Mouse (Mus musculus): ENCODE measurements at regions not wholly inside any gene's neighbourhood (a gene's known extent, or its start where the extent isn't known, plus 50 kb on each side); places are given as distances from the start of the nearest gene placed in this dataset.

DNA sequence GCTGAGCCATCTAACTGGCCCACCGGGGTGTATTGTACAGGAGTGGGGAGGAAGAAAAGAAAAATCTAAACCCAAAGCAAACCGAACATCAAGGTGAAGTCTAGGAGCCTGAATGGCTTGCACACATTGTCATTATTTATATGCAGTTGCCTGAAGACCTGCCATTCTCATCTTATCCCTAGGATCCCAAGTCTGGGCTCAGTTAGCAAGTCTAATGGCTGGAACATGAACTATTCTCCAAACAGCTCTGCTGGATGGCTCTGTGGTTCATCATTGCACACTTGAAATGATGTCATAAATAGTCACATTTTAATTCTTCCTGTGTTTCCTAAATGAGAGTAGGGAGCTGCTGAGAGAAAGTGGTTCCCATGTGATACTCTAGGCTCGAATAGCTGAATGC, 219.6 kb upstream of the Mpped2 start:
- Histone ChIP-seq H3K27me3 (ENCODE audit: control insufficient read depth, insufficient read depth, low read length, poor library complexity, severe bottlenecking) (no peaks in the 10 kb centered on the region), H3K4me3 (ENCODE audit: low read depth, low read length) (no peak overlapping the region)
- TF ChIP-seq CTCF (IDR thresholded peaks at IDR 0.05; ENCODE audit: low read depth, low read length) (no peak), POLR2A (IDR thresholded peaks at IDR 0.05; ENCODE audit: insufficient read depth, low read length) (no peak), EP300 (IDR thresholded peaks at IDR 0.05; ENCODE audit: insufficient read depth, low read depth, low read length) (no peak)

DNA sequence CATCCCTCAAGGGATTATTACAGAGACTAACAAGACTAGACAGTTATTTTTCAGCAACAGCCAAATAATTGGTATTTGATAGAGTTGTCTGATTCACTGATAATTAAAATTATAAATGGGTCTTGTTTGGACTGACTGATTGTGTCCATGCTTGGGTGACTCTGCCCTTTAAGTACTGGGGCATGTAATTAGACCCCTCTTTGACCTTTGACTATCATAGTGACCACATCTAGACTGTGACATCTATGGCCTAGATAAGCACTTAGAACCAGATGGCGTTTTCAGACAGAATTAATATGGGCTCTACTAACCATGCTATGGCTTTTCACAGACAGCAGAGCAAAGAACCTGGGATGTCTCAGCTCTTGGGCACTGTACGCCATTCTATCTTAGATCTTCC, 215.1 kb upstream of the Mpped2 start:
- H3K36me3 ChIP-seq (ENCODE audit: control insufficient read depth, insufficient read depth, low read length, poor library complexity, severe bottlenecking) = no peaks in the 10 kb centered on the region
- H3K27me3 ChIP-seq (ENCODE audit: control insufficient read depth, insufficient read depth, low read length, poor library complexity, severe bottlenecking) = no peaks in the 10 kb centered on the region
- TF ChIP-seq POLR2A (IDR thresholded peaks at IDR 0.05; ENCODE audit: insufficient read depth, low read length) (no peak), EP300 (IDR thresholded peaks at IDR 0.05; ENCODE audit: insufficient read depth, low read depth, low read length) (no peak), CTCF (IDR thresholded peaks at IDR 0.05; ENCODE audit: low read depth, low read length) (no peak)
- no peak overlapping the region for H3K4me3 ChIP-seq (ENCODE audit: low read depth, low read length)
- H3K4me1 ChIP-seq (ENCODE audit: control insufficient read depth, insufficient read depth, low read length) = no peaks in the 10 kb centered on the region
- H3K9ac ChIP-seq (ENCODE audit: low read depth, poor library complexity, severe bottlenecking) = no peak overlapping the region
- H3K27ac ChIP-seq (ENCODE audit: insufficient read depth, low read length) = no peak overlapping the region
- H3K9me3 ChIP-seq (replicated peaks; ENCODE audit: control insufficient read depth, insufficient read depth, low read length, poor library complexity, severe bottlenecking) = no peaks in the 10 kb centered on the region

More for the DNA sequence above, 219.6 kb upstream of the Mpped2 start:
- Histone ChIP-seq H3K9me3 (replicated peaks; ENCODE audit: control insufficient read depth, insufficient read depth, low read length, poor library complexity, severe bottlenecking) (no peaks in the 10 kb centered on the region), H3K36me3 (ENCODE audit: control insufficient read depth, insufficient read depth, low read length, poor library complexity, severe bottlenecking) (no peaks in the 10 kb centered on the region), H3K27ac (ENCODE audit: insufficient read depth, low read length) (no peak overlapping the region), H3K4me1 (ENCODE audit: control insufficient read depth, insufficient read depth, low read length) (no peaks in the 10 kb centered on the region), H3K9ac (ENCODE audit: low read depth, poor library complexity, severe bottlenecking) (no peak overlapping the region)

- Histone ChIP-seq H3K27me3 (ENCODE audit: control insufficient read depth, insufficient read depth, low read length, poor library complexity, severe bottlenecking) (no peaks in the 10 kb centered on the region; the same call in 1 of the 2 replicates), H3K36me3 (ENCODE audit: control insufficient read depth, insufficient read depth, low read length, poor library complexity, severe bottlenecking) (no peaks in the 10 kb centered on the region), H3K9ac (ENCODE audit: low read depth, poor library complexity, severe bottlenecking) (no peak overlapping the region), H3K4me1 (ENCODE audit: control insufficient read depth, insufficient read depth, low read length) (no peaks in the 10 kb centered on the region), H3K27ac (ENCODE audit: insufficient read depth, low read length) (no peak overlapping the region), H3K4me3 (ENCODE audit: low read depth, low read length) (no peak overlapping the region), H3K9me3 (replicated peaks; ENCODE audit: control insufficient read depth, insufficient read depth, low read length, poor library complexity, severe bottlenecking) (no peaks in the 10 kb centered on the region)
- TF ChIP-seq POLR2A (IDR thresholded peaks at IDR 0.05; ENCODE audit: insufficient read depth, low read length) = no peak
- no peak for TF ChIP-seq EP300 (IDR thresholded peaks at IDR 0.05; ENCODE audit: insufficient read depth, low read depth, low read length)
- TF ChIP-seq CTCF (IDR thresholded peaks at IDR 0.05; ENCODE audit: low read depth, low read length) = no peak
Measured at GRCm38 (mm10) chr2:106487335-106488082, 205.6 kb upstream of the Mpped2 start.

GRCm38 (mm10) chr2:106498735-106499134, 194.3 kb upstream of the Mpped2 start:
- H3K4me1 ChIP-seq (ENCODE audit: control insufficient read depth, insufficient read depth, low read length) = peaks cover 11% of the 10 kb centered on the region
- H3K9me3 ChIP-seq (replicated peaks; ENCODE audit: control insufficient read depth, insufficient read depth, low read length, poor library complexity, severe bottlenecking) = no peaks in the 10 kb centered on the region
- H3K27ac ChIP-seq (ENCODE audit: insufficient read depth, low read length) = no peak overlapping the region
- no peak overlapping the region for H3K9ac ChIP-seq (ENCODE audit: low read depth, poor library complexity, severe bottlenecking)
- TF ChIP-seq POLR2A (IDR thresholded peaks at IDR 0.05; ENCODE audit: insufficient read depth, low read length) (no peak), CTCF (IDR thresholded peaks at IDR 0.05; ENCODE audit: low read depth, low read length) (no peak), EP300 (IDR thresholded peaks at IDR 0.05; ENCODE audit: insufficient read depth, low read depth, low read length) (no peak)
- no peak overlapping the region for H3K4me3 ChIP-seq (ENCODE audit: low read depth, low read length)
- H3K36me3 ChIP-seq (ENCODE audit: control insufficient read depth, insufficient read depth, low read length, poor library complexity, severe bottlenecking) = no peaks in the 10 kb centered on the region
- no peaks in the 10 kb centered on the region for H3K27me3 ChIP-seq (ENCODE audit: control insufficient read depth, insufficient read depth, low read length, poor library complexity, severe bottlenecking)

DNA sequence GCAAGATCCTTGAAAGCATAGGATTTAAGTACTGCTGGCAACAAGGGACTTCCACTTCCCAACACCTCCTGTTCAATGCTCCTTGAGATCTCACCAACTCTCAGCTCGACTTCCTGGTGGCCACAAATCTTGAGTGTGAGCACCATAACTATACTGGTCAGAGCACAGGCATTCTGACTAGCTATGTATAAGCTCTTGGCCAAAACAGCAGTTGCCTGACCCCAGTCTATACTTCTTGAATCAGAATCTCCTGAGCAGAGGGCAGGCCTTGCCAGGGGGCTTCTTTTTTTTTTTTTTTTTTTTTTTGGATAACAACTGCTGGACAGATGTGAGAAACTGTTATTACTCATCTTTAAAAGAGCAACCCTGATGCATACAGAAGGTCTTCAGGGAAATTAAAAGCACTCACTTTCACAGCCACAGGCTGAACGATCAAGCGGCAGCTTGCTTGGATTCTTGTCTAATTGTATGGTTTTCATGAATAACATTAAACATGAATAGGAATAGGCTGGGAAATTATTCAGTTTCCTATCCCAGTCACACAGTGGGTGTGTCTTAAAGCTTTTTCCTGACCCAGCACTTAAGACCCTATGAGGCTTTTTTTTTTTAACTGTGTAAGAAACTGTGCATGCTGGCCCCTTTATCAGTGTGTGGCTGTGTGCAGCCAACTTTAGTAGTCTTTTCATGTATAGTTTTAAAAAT, 193.7 kb upstream of the Mpped2 start:
- TF ChIP-seq POLR2A (IDR thresholded peaks at IDR 0.05; ENCODE audit: insufficient read depth, low read length) (no peak), CTCF (IDR thresholded peaks at IDR 0.05; ENCODE audit: low read depth, low read length) (no peak), EP300 (IDR thresholded peaks at IDR 0.05; ENCODE audit: insufficient read depth, low read depth, low read length) (no peak)
- no peak overlapping the region for H3K9ac ChIP-seq (ENCODE audit: low read depth, poor library complexity, severe bottlenecking)
- no peak overlapping the region for H3K27ac ChIP-seq (ENCODE audit: insufficient read depth, low read length)
- peaks cover 11% of the 10 kb centered on the region for H3K4me1 ChIP-seq (ENCODE audit: control insufficient read depth, insufficient read depth, low read length)
- no peak overlapping the region for H3K4me3 ChIP-seq (ENCODE audit: low read depth, low read length)
- H3K27me3 ChIP-seq (ENCODE audit: control insufficient read depth, insufficient read depth, low read length, poor library complexity, severe bottlenecking) = no peaks in the 10 kb centered on the region
- no peaks in the 10 kb centered on the region for H3K36me3 ChIP-seq (ENCODE audit: control insufficient read depth, insufficient read depth, low read length, poor library complexity, severe bottlenecking)
- no peaks in the 10 kb centered on the region for H3K9me3 ChIP-seq (replicated peaks; ENCODE audit: control insufficient read depth, insufficient read depth, low read length, poor library complexity, severe bottlenecking)

- TF ChIP-seq EP300 (IDR thresholded peaks at IDR 0.05; ENCODE audit: insufficient read depth, low read depth, low read length) = no peak
- no peak for TF ChIP-seq CTCF (IDR thresholded peaks at IDR 0.05; ENCODE audit: low read depth, low read length)
- no peak for TF ChIP-seq POLR2A (IDR thresholded peaks at IDR 0.05; ENCODE audit: insufficient read depth, low read length)
- Histone ChIP-seq H3K9me3 (replicated peaks; ENCODE audit: control insufficient read depth, insufficient read depth, low read length, poor library complexity, severe bottlenecking) (no peaks in the 10 kb centered on the region), H3K4me3 (ENCODE audit: low read depth, low read length) (no peak overlapping the region), H3K9ac (ENCODE audit: low read depth, poor library complexity, severe bottlenecking) (no peak overlapping the region), H3K4me1 (ENCODE audit: control insufficient read depth, insufficient read depth, low read length) (peaks cover 3% of the 10 kb centered on the region), H3K27ac (ENCODE audit: insufficient read depth, low read length) (no peak overlapping the region), H3K36me3 (ENCODE audit: control insufficient read depth, insufficient read depth, low read length, poor library complexity, severe bottlenecking) (no peaks in the 10 kb centered on the region), H3K27me3 (ENCODE audit: control insufficient read depth, insufficient read depth, low read length, poor library complexity, severe bottlenecking) (no peaks in the 10 kb centered on the region)
Measured at GRCm38 (mm10) chr2:106504933-106505420, 188.1 kb upstream of the Mpped2 start.
